Mouse (Mus musculus): ENCODE results near the gene Odf4. TPM values are rescaled to one million over a fixed set of nuclear protein-coding genes. Genes with fewer than 3 reads are reported as not detected.

Gene Odf4
- polyA plus RNA-seq, 1 experiment from 2014 or later, result not detected

DNA sequence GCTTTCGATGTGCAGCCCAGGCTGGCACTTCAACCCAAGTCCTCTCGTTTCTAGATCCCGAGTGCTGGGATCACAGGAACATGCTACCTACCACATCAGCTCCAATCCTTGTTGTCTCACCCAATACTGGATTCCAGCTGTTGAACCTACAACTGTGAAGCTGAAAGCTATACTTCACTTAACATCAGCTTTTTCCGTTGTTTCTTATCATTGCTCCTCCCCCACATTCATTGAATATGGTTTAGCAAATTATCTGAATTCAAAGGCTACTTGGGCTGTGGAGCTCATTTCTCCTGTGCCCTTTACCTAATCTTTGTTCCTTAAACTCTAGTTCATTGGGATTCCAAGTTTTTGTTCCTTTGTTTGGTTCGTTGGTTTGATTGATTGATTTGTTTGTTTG lies 48.1 kb downstream of the Odf4 start:
- Histone ChIP-seq H3K9me3 (no peaks in the 10 kb centered on the region), H3K36me3 (no peaks in the 10 kb centered on the region), H3K4me1 (peaks cover 5% of the 10 kb centered on the region), H3K27ac (no peak overlapping the region), H3K27me3 (ENCODE audit: insufficient read depth, poor library complexity, severe bottlenecking) (no peaks in the 10 kb centered on the region), H3K4me3 (no peak overlapping the region)
- 75% methylated on average over 5 of the region's 5 CpGs for WGBS
- DNase-seq (ENCODE audit: low spot score), result no peak

DNA sequence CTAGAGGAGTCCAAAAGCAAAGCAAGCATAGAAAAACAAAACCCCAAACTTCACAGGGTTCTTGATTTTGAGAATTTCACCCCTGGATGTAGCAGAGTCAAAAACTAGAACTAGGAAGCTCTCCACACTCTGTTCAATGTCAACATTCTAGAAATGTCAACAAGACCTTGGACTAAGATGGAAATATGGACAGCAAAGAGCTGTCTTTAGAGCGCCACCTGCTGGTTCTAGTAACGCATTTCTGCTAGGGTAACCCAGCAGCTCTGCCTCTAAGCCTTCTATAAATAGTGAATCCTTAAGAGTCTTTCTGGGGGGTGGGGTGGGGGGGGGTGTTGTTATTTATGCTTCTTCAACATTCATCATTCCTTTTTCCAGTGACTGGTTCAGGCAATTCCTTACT lies 52.0 kb downstream of the Odf4 start:
- no peaks in the 10 kb centered on the region for H3K27me3 ChIP-seq (ENCODE audit: insufficient read depth, poor library complexity, severe bottlenecking)
- DNase-seq (ENCODE audit: low spot score), result no peak
- no peak overlapping the region for H3K4me3 ChIP-seq
- peaks cover 7% of the 10 kb centered on the region; the same call in 1 of the 2 replicates for H3K4me1 ChIP-seq
- WGBS, result 0% methylated on average over 2 of the region's 2 CpGs
- H3K36me3 ChIP-seq, result no peaks in the 10 kb centered on the region
- no peak overlapping the region for H3K27ac ChIP-seq
- no peaks in the 10 kb centered on the region for H3K9me3 ChIP-seq

Other genes with a start within 250 kb of the Odf4 start
- gene Myh10, start 235.5 kb downstream of the Odf4 start, polyA plus RNA-seq (2016; fragmentation: Nextera tagmentation; extraction: Ambion mirVana), result 181 and 184 TPM in 2 replicates
- gene Ndel1, start 55.2 kb downstream of the Odf4 start, polyA plus RNA-seq (2016; fragmentation: Nextera tagmentation; extraction: Ambion mirVana), result 68.7 and 69.2 TPM in 2 replicates
- gene Rnf222, start 38.5 kb downstream of the Odf4 start, polyA plus RNA-seq (2016; fragmentation: Nextera tagmentation; extraction: Ambion mirVana), result 0.09 and 0.11 TPM in 2 replicates
- gene Rpl26, start 25.5 kb downstream of the Odf4 start, polyA plus RNA-seq (2016; fragmentation: Nextera tagmentation; extraction: Ambion mirVana), result 711 and 869 TPM in 2 replicates
- gene Arhgef15, start 30.4 kb upstream of the Odf4 start, polyA plus RNA-seq (2016; fragmentation: Nextera tagmentation; extraction: Ambion mirVana), result 10.5 and 13.4 TPM in 2 replicates
- 1.2 and 1.5 TPM in 2 replicates for gene Slc25a35, start 41.0 kb upstream of the Odf4 start, polyA plus RNA-seq (2016; fragmentation: Nextera tagmentation; extraction: Ambion mirVana)
- 79.6 and 82.1 TPM in 2 replicates for gene Rangrf, start 48.1 kb upstream of the Odf4 start, polyA plus RNA-seq (2016; fragmentation: Nextera tagmentation; extraction: Ambion mirVana)
- gene Pfas, start 81.4 kb upstream of the Odf4 start, polyA plus RNA-seq (2016; fragmentation: Nextera tagmentation; extraction: Ambion mirVana), result 30.9 and 35.6 TPM in 2 replicates
- 69.0 and 76.7 TPM in 2 replicates for gene Ctc1, start 88.8 kb upstream of the Odf4 start, polyA plus RNA-seq (2016; fragmentation: Nextera tagmentation; extraction: Ambion mirVana)
- gene Aurkb, start 118.6 kb upstream of the Odf4 start, polyA plus RNA-seq (2016; fragmentation: Nextera tagmentation; extraction: Ambion mirVana), result 110 and 147 TPM in 2 replicates
- gene Borcs6, start 132.6 kb upstream of the Odf4 start, polyA plus RNA-seq (2016; fragmentation: Nextera tagmentation; extraction: Ambion mirVana), result 8.2 and 9.0 TPM in 2 replicates
- gene Tmem107, start 143.7 kb upstream of the Odf4 start, polyA plus RNA-seq (2016; fragmentation: Nextera tagmentation; extraction: Ambion mirVana), result 29.1 and 30.4 TPM in 2 replicates
- gene Vamp2, start 161.4 kb upstream of the Odf4 start, polyA plus RNA-seq (2016; fragmentation: Nextera tagmentation; extraction: Ambion mirVana), result 85.8 and 93.0 TPM in 2 replicates
- 8.0 and 8.8 TPM in 2 replicates for gene Per1, start 168.1 kb upstream of the Odf4 start, polyA plus RNA-seq (2016; fragmentation: Nextera tagmentation; extraction: Ambion mirVana)
- gene Hes7, start 193.3 kb upstream of the Odf4 start, polyA plus RNA-seq (2016; fragmentation: Nextera tagmentation; extraction: Ambion mirVana), result 0.60 and 0.63 TPM in 2 replicates
- 0.16 and 0.17 TPM in 2 replicates for gene 9130213A22Rik, start 195.5 kb upstream of the Odf4 start, polyA plus RNA-seq (2016; fragmentation: Nextera tagmentation; extraction: Ambion mirVana)
- 0.16 and 0.25 TPM in 2 replicates for gene Aloxe3, start 198.8 kb upstream of the Odf4 start, polyA plus RNA-seq (2016; fragmentation: Nextera tagmentation; extraction: Ambion mirVana)
- gene Alox12b, start 229.9 kb upstream of the Odf4 start, polyA plus RNA-seq (2016; fragmentation: Nextera tagmentation; extraction: Ambion mirVana), result not detected in 2 replicates

Measured in heart, embryonic 10.5 days (tissue).